Mouse (Mus musculus) myocyte (in vitro differentiated cells): ENCODE measurements around the gene Shc1.

Source experiments
- E2F4 ChIP-seq: IDR thresholded peaks from one replicate; pipeline ENCODE4 v1.6.1; 2011; ENCODE audit warnings: mild to moderate bottlenecking, control low read depth, moderate library complexity; ENCODE audit not compliant: insufficient read depth
- POLR2A ChIP-seq: IDR thresholded peaks from one replicate; pipeline ENCODE4 v1.6.1; 2011; ENCODE audit warnings: low read depth, mild to moderate bottlenecking, control low read depth, moderate library complexity; ENCODE audit not compliant: insufficient read length
- SRF ChIP-seq: IDR thresholded peaks from one replicate; pipeline ENCODE4 v1.6.1; 2011; ENCODE audit warnings: low read depth; ENCODE audit not compliant: control insufficient read depth, insufficient read length

DNA sequence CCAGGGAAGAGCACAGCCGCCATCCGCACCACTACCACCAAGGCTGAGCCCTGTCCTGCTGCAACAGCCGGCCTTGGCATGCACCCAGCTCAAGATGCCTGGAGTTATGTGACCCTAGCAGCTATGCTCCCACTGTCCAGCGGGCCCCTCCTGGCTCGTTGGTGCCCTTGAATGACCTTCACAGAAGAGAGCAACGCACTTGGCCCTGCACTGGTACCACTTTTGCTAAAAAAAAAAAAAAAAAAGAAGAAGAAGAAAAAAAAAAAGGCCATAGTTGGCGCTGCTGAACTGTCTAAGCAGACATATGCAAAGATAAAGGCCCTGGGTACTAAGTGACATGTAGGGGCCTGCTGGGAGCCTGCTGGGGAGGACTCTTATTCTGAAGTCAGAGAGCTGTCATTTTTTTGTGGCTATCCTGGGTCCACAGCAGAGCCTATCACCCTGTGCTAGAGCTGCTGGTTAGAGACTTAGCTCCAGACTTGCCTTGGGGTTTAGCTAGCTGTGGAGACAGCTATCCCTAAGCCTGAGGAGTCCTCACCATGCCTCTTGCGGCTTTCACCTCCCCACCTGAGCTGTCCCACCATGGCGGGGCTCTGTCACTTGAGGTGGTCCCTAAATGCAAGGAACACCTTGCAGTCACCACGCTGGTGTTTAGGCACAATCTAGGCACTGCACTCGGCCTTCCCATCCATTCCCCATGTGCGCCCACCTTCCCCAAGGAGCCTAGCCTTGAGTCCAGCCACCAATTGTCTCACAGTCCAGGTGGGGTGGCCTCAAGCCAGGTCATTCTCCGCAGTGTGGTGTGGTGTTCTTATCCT lies 30.7 kb downstream of the Shc1 start:
- TF ChIP-seq POLR2A (peak; percentile 10), E2F4 (no peak), SRF (no peak)
